Mouse (Mus musculus): ENCODE data around the gene Clcnkb. TPM values are rescaled to one million over a fixed set of nuclear protein-coding genes. Genes with fewer than 3 reads are reported as not detected.

Gene Clcnkb
- total and polyA plus RNA-seq, 3 experiments = not detected

DNA sequence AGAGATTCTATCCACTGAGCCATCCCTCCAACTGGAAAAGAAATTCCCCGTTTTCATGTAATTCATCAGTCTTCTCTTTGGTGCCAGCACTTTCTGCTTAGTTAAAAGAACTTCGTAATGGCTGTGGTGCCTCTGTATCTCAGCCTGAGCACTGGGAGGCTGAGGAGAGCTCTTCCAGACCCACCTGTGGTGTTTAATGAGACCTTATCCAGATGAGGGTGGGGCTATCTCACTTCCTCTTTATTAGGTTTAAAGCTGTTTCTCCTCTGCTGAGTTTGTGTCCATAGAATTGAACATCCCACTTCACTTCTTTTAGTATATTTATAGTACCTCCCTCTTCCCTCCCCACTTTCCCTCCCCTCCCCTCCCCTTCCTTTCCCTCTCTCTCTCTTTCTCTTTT, 35.4 kb upstream of the Clcnkb start (continued):
- TF ChIP-seq MAX (IDR thresholded peaks at IDR 0.05; ENCODE audit: low read length) = no peak
- peak; percentile 41 for TF ChIP-seq MXI1 (IDR thresholded peaks at IDR 0.05; ENCODE audit: low read depth, low read length)
- peak; percentile 47 for TF ChIP-seq TAL1 (IDR thresholded peaks at IDR 0.05; ENCODE audit: low read length)
- 0 out of 2 replicates have a peak, but pooled peaks have one; percentile 33 for TF ChIP-seq TCF12 (IDR thresholded peaks at IDR 0.05; ENCODE audit: low read depth, low read length)

DNA sequence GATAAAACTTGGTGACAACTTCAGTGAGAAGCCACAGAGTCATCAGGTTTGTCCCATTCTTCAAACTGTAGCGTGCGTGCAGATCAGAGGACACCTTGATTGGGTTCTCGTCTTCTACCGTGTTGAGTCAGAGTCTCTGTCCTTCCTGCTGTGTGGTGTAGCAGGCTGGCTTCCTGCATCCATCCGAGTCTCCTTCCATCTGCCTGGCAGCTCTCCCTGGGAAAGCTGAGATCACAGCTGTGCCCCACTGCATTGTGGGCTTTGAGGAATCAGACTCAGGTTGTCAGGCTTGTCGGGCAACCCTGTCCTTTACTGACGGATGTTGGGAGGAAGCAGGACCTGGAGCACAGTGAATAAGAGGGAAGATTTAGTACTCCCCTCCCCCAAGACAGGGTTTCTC, 30.4 kb upstream of the Clcnkb start:
- Histone ChIP-seq H3K79me2 (ENCODE audit: control insufficient read depth, insufficient read depth, low read length, poor library complexity) (peaks cover 12% of the 10 kb centered on the region), H3K9ac (ENCODE audit: control insufficient read depth, low read depth, low read length, poor library complexity, severe bottlenecking) (no peak overlapping the region), H3K27ac (ENCODE audit: control insufficient read depth, low read depth, low read length) (no peak overlapping the region), H3K27me3 (ENCODE audit: control insufficient read depth in 1 of 2, insufficient read depth in 2 of 2, low read length in 2 of 2) (no peaks in the 10 kb centered on the region), H3K4me3 (ENCODE audit: control insufficient read depth in 1 of 2, insufficient read depth in 1 of 2, low read depth in 2 of 2, low read length in 2 of 2) (no peak overlapping the region), H3K9me3 (replicated peaks; ENCODE audit: insufficient read depth, low read length) (no peaks in the 10 kb centered on the region), H3K4me1 (ENCODE audit: control insufficient read depth in 1 of 2, insufficient read depth in 2 of 2, low read length in 2 of 2) (peaks cover 3 to 24% of the 10 kb centered on the region in 2 experiments), H3K36me3 (ENCODE audit: control insufficient read depth in 1 of 2, insufficient read depth in 2 of 2, low read length in 2 of 2) (peaks cover 2 to 11% of the 10 kb centered on the region in 2 experiments; a peak in 2 of 4 replicates)
- TF ChIP-seq POLR2AphosphoS5 (IDR thresholded peaks at IDR 0.05; ENCODE audit: borderline replicate concordance, low read depth, low read length) = no peak
- no peak for DNase-seq (ENCODE audit: low read depth, low spot score)

DNA sequence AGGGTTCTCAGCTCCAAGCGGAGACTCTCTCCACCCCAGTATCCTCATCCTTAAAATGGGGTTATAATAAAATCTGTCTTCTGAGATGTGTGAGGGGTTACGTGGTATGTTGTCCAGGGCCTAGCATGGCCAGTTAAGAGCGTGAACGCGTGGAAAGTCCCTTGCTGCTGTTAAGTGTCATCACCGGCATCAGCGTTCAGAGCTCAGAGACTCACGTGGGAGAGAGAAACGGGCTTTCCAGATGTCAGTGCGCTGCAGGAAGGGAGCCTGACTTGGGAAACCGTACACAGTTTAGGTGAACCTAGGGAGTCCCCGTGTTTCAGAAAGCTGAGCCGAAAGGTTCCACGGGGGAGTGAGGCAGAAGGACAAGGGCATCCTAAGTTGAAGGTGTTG, 29.5 kb upstream of the Clcnkb start:
- H3K4me3 ChIP-seq (ENCODE audit: control insufficient read depth in 1 of 2, insufficient read depth in 1 of 2, low read depth in 2 of 2, low read length in 2 of 2) = peak overlapping the region; percentile 78 to 82
- peak overlapping the region; percentile 91 for H3K9ac ChIP-seq (ENCODE audit: control insufficient read depth, low read depth, low read length, poor library complexity, severe bottlenecking)
- DNase-seq (ENCODE audit: low read depth, low spot score) = no peak
- no peak for TF ChIP-seq BHLHE40 (IDR thresholded peaks at IDR 0.05; ENCODE audit: borderline replicate concordance, low read depth, low read length)
- TF ChIP-seq TBP (IDR thresholded peaks at IDR 0.05; ENCODE audit: low read depth, low read length) = no peak
- TF ChIP-seq RAD21 (IDR thresholded peaks at IDR 0.05; ENCODE audit: low read depth, low read length) = no peak
- no peak for TF ChIP-seq TCF12 (IDR thresholded peaks at IDR 0.05; ENCODE audit: low read depth, low read length)
- TF ChIP-seq NELFE (IDR thresholded peaks at IDR 0.05; ENCODE audit: low read depth, low read length) = no peak
- no peak for TF ChIP-seq JUND (IDR thresholded peaks at IDR 0.05; ENCODE audit: low read depth, low read length)
- TF ChIP-seq CHD1 (IDR thresholded peaks at IDR 0.05; ENCODE audit: low read depth, low read length) = no peak
- no peak for TF ChIP-seq USF2 (IDR thresholded peaks at IDR 0.05; ENCODE audit: borderline replicate concordance in 1 of 2, insufficient read depth in 1 of 2, low read depth in 1 of 2, low read length in 2 of 2)
- TF ChIP-seq POLR2AphosphoS5 (IDR thresholded peaks at IDR 0.05; ENCODE audit: borderline replicate concordance, low read depth, low read length) = no peak
- TF ChIP-seq CHD2 (IDR thresholded peaks at IDR 0.05; ENCODE audit: low read length) = no peak
- H3K27me3 ChIP-seq (ENCODE audit: control insufficient read depth in 1 of 2, insufficient read depth in 2 of 2, low read length in 2 of 2) = no peaks in the 10 kb centered on the region
- H3K36me3 ChIP-seq (ENCODE audit: control insufficient read depth in 1 of 2, insufficient read depth in 2 of 2, low read length in 2 of 2) = peaks cover 2 to 6% of the 10 kb centered on the region in 2 experiments; a peak in 1 of 4 replicates
- peaks cover 0 to 15% of the 10 kb centered on the region in 2 experiments; a peak in 2 of 4 replicates for H3K4me1 ChIP-seq (ENCODE audit: control insufficient read depth in 1 of 2, insufficient read depth in 2 of 2, low read length in 2 of 2)
- no peak overlapping the region for H3K27ac ChIP-seq (ENCODE audit: control insufficient read depth, low read depth, low read length)
- H3K9me3 ChIP-seq (replicated peaks; ENCODE audit: insufficient read depth, low read length) = no peaks in the 10 kb centered on the region
- H3K79me2 ChIP-seq (ENCODE audit: control insufficient read depth, insufficient read depth, low read length, poor library complexity) = peaks cover 12% of the 10 kb centered on the region
